Mouse (Mus musculus) intestine, embryonic 14.5 days (tissue): ENCODE data around the gene Mrps36. TPM values are rescaled to one million over a fixed set of nuclear protein-coding genes. Genes with fewer than 3 reads are reported as not detected.
A peak's percentile ranks its signal among the peaks of the same experiment; 100 is the strongest.

Source experiments
- ATAC-seq: fragments of 200-750 bp; cut with Nextera tagmentation; replicated peaks from 2 replicates; pipeline ENCODE4 v1.8.0; 2017; ENCODE audit warnings: low read depth, moderate number of reproducible peaks, moderate TSS enrichment, moderate library complexity; ENCODE audit not compliant: low FRiP score, low TSS enrichment
- DNase-seq: peaks from one replicate; pipeline ENCODE4 v3.0.0-alpha.2; 2018; ENCODE audit warnings: low spot score
- H3K27ac ChIP-seq: fragments of 300-500 bp; sonication (generic); 2 replicates; pipeline ENCODE4 v1.5.1; 2014; ENCODE audit warnings: low read depth, mild to moderate bottlenecking, control low read depth
- H3K27me3 ChIP-seq: fragments of 300-500 bp; sonication (generic); replicated peaks from 2 replicates; pipeline ENCODE4 v1.6.1; 2014; ENCODE audit warnings: low read length, control low read depth; ENCODE audit not compliant: control insufficient read depth, insufficient read depth
- H3K36me3 ChIP-seq: fragments of 300-500 bp; sonication (generic); 2 replicates; pipeline ENCODE4 v1.6.1; 2014; ENCODE audit warnings: low read length, control low read depth; ENCODE audit not compliant: control insufficient read depth, insufficient read depth
- H3K4me1 ChIP-seq: fragments of 300-500 bp; sonication (generic); replicated peaks from 2 replicates; pipeline ENCODE4 v1.6.1; 2014; ENCODE audit warnings: low read length, control low read depth, mixed read lengths; ENCODE audit not compliant: control insufficient read depth, insufficient read depth
- H3K4me2 ChIP-seq: fragments of 300-500 bp; sonication (generic); 2 replicates; pipeline ENCODE4 v1.6.1; 2014; ENCODE audit warnings: low read length
- H3K4me3 ChIP-seq: fragments of 300-500 bp; sonication (generic); 2 replicates; pipeline ENCODE4 v1.5.1; 2014; ENCODE audit warnings: low read depth, low read length, control low read depth, mixed read lengths
- H3K9ac ChIP-seq: fragments of 300-500 bp; sonication (generic); 2 replicates; pipeline ENCODE4 v1.6.1; 2014; ENCODE audit warnings: mild to moderate bottlenecking, low read length
- H3K9me3 ChIP-seq: fragments of 300-500 bp; sonication (generic); 2 replicates; pipeline ENCODE4 v1.6.1; 2016; ENCODE audit warnings: low read length, control low read depth; ENCODE audit not compliant: control insufficient read depth
- WGBS: fragments of 180-500 bp; shearing (Covaris S2); extraction: QIAGEN DNeasy Blood & Tissue Kit; methylation state at CpG from one replicate; pipeline ENCODE4 v1.1.7; 2014; 5-methylcytosine and 5-hydroxymethylcytosine counted together
- polyA plus RNA-seq: library from polyadenylated mRNA; unstranded; fragments of >200 nt; fragmentation: Nextera tagmentation; extraction: Ambion mirVana; gene quantifications from 2 replicates; pipeline ENCODE4 v1.2.1, GENCODE M21; 2014

Mrps36 gene
- polyA plus RNA-seq, 1 experiment from 2014 or later = 219 TPM

- no peak; the same call in 1 of the 2 replicates for ATAC-seq
- peaks cover 13% of the 10 kb centered on the region for H3K4me1 ChIP-seq
- 10% methylated on average over 8 of the region's 8 CpGs for WGBS
- H3K36me3 ChIP-seq = peaks cover 38% of the 10 kb centered on the region
- peak overlapping the region; percentile 9; the same call in 1 of the 2 replicates for H3K27ac ChIP-seq
- H3K9me3 ChIP-seq = no peaks in the 10 kb centered on the region
- no peak for DNase-seq
- no peaks in the 10 kb centered on the region for H3K27me3 ChIP-seq
- H3K4me2 ChIP-seq = peak overlapping the region; percentile 97
- H3K4me3 ChIP-seq = peak overlapping the region; percentile 91
- H3K9ac ChIP-seq = peak overlapping the region; percentile 70; the same call in 1 of the 2 replicates
Observed at GRCm38 (mm10) chr13:100776056-100776419, 31.6 kb upstream of the Mrps36 start.

- Histone ChIP-seq H3K36me3 (peaks cover 36% of the 10 kb centered on the region), H3K4me2 (peak within 1 kb of the TSS; percentile 97), H3K4me1 (peaks cover 13% of the 10 kb centered on the region), H3K9ac (peak within 1 kb of the TSS; percentile 70), H3K4me3 (peak within 1 kb of the TSS; percentile 91), H3K27ac (peak within 1 kb of the TSS; percentile 9; the same call in 1 of the 2 replicates), H3K27me3 (no peaks in the 10 kb centered on the region), H3K9me3 (no peaks in the 10 kb centered on the region)
- peak; percentile 90 for ATAC-seq
- under 1% methylated on average over 46 of the region's 46 CpGs for WGBS
- peak; percentile 88 for DNase-seq
Observed at GRCm38 (mm10) chr13:100775252-100776055, 31.0 kb upstream of the Mrps36 start, which contains the start of gene Cenph. Cenph (minus strand) TSS chr13:100775899.

- peak overlapping the region; percentile 91 for H3K4me3 ChIP-seq
- peak overlapping the region; percentile 70 for H3K9ac ChIP-seq
- H3K27ac ChIP-seq = no peak overlapping the region
- no peaks in the 10 kb centered on the region for H3K27me3 ChIP-seq
- no peaks in the 10 kb centered on the region for H3K9me3 ChIP-seq
- no peak for ATAC-seq
- DNase-seq = no peak
- peaks cover 13% of the 10 kb centered on the region for H3K4me1 ChIP-seq
- H3K36me3 ChIP-seq = peaks cover 39% of the 10 kb centered on the region
- peak overlapping the region; percentile 97 for H3K4me2 ChIP-seq
Observed at GRCm38 (mm10) chr13:100774704-100775103, 30.2 kb upstream of the Mrps36 start.

GRCm38 (mm10) chr13:100755329-100755728 is 10.9 kb upstream of the Mrps36 start:
- no peaks in the 10 kb centered on the region for H3K27me3 ChIP-seq
- H3K27ac ChIP-seq = no peak overlapping the region
- no peak overlapping the region for H3K4me3 ChIP-seq
- no peak overlapping the region for H3K9ac ChIP-seq
- ATAC-seq = no peak
- DNase-seq = no peak
- WGBS = 83% methylated on average over 2 of the region's 2 CpGs
- peaks cover 14% of the 10 kb centered on the region; the same call in 1 of the 2 replicates for H3K36me3 ChIP-seq
- H3K4me2 ChIP-seq = no peak overlapping the region
- no peaks in the 10 kb centered on the region for H3K9me3 ChIP-seq
- no peaks in the 10 kb centered on the region for H3K4me1 ChIP-seq

GRCm38 (mm10) chr13:100754186-100754585 is 9.7 kb upstream of the Mrps36 start:
- WGBS = 65% methylated on average over 4 of the region's 4 CpGs
- no peaks in the 10 kb centered on the region for H3K9me3 ChIP-seq
- no peak overlapping the region for H3K9ac ChIP-seq
- no peak overlapping the region for H3K4me3 ChIP-seq
- no peak overlapping the region for H3K4me2 ChIP-seq
- no peak overlapping the region for H3K27ac ChIP-seq
- DNase-seq (no peak), ATAC-seq (no peak)
- H3K36me3 ChIP-seq = peaks cover 2% of the 10 kb centered on the region; the same call in 1 of the 2 replicates
- H3K27me3 ChIP-seq = no peaks in the 10 kb centered on the region
- no peaks in the 10 kb centered on the region for H3K4me1 ChIP-seq

GRCm38 (mm10) chr13:100753011-100753410 is 8.6 kb upstream of the Mrps36 start:
- 76% methylated on average over 6 of the region's 6 CpGs for WGBS
- no peaks in the 10 kb centered on the region for H3K4me1 ChIP-seq
- H3K9me3 ChIP-seq = no peaks in the 10 kb centered on the region
- ATAC-seq = no peak
- H3K27me3 ChIP-seq = no peaks in the 10 kb centered on the region
- H3K4me3 ChIP-seq = no peak overlapping the region
- DNase-seq = no peak
- no peak overlapping the region for H3K27ac ChIP-seq
- H3K4me2 ChIP-seq = no peak overlapping the region
- H3K9ac ChIP-seq = no peak overlapping the region
- H3K36me3 ChIP-seq = no peaks in the 10 kb centered on the region

- no peak overlapping the region for H3K4me2 ChIP-seq
- ATAC-seq (no peak), DNase-seq (no peak)
- no peaks in the 10 kb centered on the region for H3K9me3 ChIP-seq
- no peaks in the 10 kb centered on the region for H3K36me3 ChIP-seq
- H3K27ac ChIP-seq = no peak overlapping the region
- 82% methylated on average over 8 of the region's 8 CpGs for WGBS
- H3K27me3 ChIP-seq = no peaks in the 10 kb centered on the region
- H3K4me3 ChIP-seq = no peak overlapping the region
- H3K9ac ChIP-seq = no peak overlapping the region
- no peaks in the 10 kb centered on the region for H3K4me1 ChIP-seq
Observed at GRCm38 (mm10) chr13:100752529-100752928, 8.1 kb upstream of the Mrps36 start.

GRCm38 (mm10) chr13:100751402-100751801 is 6.9 kb upstream of the Mrps36 start:
- WGBS = 83% methylated on average over 3 of the region's 3 CpGs
- H3K27me3 ChIP-seq = no peaks in the 10 kb centered on the region
- DNase-seq (no peak), ATAC-seq (no peak)
- H3K27ac ChIP-seq = no peak overlapping the region
- H3K9ac ChIP-seq = no peak overlapping the region
- no peak overlapping the region for H3K4me3 ChIP-seq
- H3K36me3 ChIP-seq = no peaks in the 10 kb centered on the region
- no peak overlapping the region for H3K4me2 ChIP-seq
- H3K9me3 ChIP-seq = no peaks in the 10 kb centered on the region
- H3K4me1 ChIP-seq = no peaks in the 10 kb centered on the region

GRCm38 (mm10) chr13:100750799-100751198 is 6.3 kb upstream of the Mrps36 start:
- Histone ChIP-seq H3K9ac (no peak overlapping the region), H3K27me3 (no peaks in the 10 kb centered on the region), H3K27ac (no peak overlapping the region), H3K9me3 (no peaks in the 10 kb centered on the region), H3K4me1 (no peaks in the 10 kb centered on the region), H3K4me2 (no peak overlapping the region), H3K4me3 (no peak overlapping the region), H3K36me3 (no peaks in the 10 kb centered on the region)
- DNase-seq = no peak
- 75% methylated on average over 5 of the region's 5 CpGs for WGBS
- ATAC-seq = no peak
